8 mouse cellular contexts compared by ENCODE assay signal in the genomic region with DNA sequence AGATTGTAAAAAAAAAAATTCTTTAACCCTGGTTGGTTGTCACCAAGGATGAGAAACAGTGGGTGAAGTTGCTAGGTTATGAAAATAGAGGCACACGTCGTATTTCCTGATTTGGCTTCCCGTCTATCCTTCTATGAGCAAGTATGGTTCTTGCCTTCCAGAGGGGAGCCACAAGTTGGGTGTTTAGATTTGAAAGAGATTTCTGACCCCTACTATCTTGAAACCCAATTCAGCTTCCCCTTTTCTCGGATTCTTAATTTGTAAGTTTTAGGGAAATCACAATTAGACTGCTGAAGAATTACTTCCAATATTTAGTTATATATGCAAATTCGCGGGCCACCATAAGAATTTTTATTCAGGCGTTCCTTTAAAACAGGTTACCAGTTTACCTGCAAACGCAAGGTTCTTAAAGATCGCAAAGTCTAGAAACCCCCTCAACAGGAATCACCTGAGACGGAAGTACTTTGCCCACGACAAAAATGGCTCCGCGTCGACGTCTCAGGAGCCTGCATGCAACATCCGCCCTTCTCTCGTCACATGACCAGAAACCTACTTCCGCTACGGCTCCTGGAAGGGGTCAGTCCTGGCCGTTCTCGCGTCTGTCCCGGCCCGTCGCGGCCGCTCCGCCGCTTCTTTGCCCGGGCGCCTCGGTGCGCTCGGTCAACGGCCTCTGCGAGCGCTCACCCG. TPM values are rescaled to one million over a fixed set of nuclear protein-coding genes. Genes with fewer than 3 reads are reported as not detected.
DNase-seq lines count a peak whose midpoint lies in the region; ATAC-seq and TF ChIP-seq lines count a peak whose summit lies in the region.

Mff (plus strand) TSS at position 552 of the 687 bp plus-strand sequence.

- peaks cover 17% of the 10 kb centered on the region for H3K36me3 ChIP-seq in kidney, embryonic 14.5 days (ENCODE audit: control insufficient read depth, insufficient read depth, low read length)
- H3K36me3 ChIP-seq in limb, embryonic 15.5 days: peaks cover 11% of the 10 kb centered on the region

- 10% methylated on average over 38 of the region's 38 CpGs for WGBS in kidney, embryonic 14.5 days
- 10% methylated on average over 38 of the region's 38 CpGs for whole genome bisulfite sequencing in limb, embryonic 15.5 days

- peak within 1 kb of the TSS; percentile 58 for H3K4me2 ChIP-seq in kidney, embryonic 14.5 days (replicated peaks; ENCODE audit: low read depth, low read length)
- peak within 1 kb of the TSS; percentile 89 for H3K4me2 ChIP-seq in limb, embryonic 15.5 days

- H3K27me3 ChIP-seq in kidney, embryonic 14.5 days (ENCODE audit: control insufficient read depth, insufficient read depth, low read length): no peaks in the 10 kb centered on the region
- no peaks in the 10 kb centered on the region for H3K27me3 ChIP-seq in limb, embryonic 15.5 days

- TF ChIP-seq POLR2A in bone marrow macrophage, adult 2 months (IDR thresholded peaks at IDR 0.05; ENCODE audit: borderline replicate concordance, low read depth, low read length): no peak
- peak; percentile 65 for TF ChIP-seq POLR2A in embryonic fibroblast, embryonic 13.5 days (IDR thresholded peaks at IDR 0.05; ENCODE audit: low read depth, low read length)

- H3K27ac ChIP-seq in bone marrow macrophage, adult 2 months (ENCODE audit: insufficient read depth, low read depth, low read length): peak within 1 kb of the TSS; percentile 63
- H3K27ac ChIP-seq in embryonic fibroblast, embryonic 13.5 days (ENCODE audit: insufficient read depth, low read length): no peak within 1 kb of the TSS
- H3K27ac ChIP-seq in kidney, embryonic 14.5 days (ENCODE audit: low read depth, low read length): peak within 1 kb of the TSS; percentile 30
- H3K27ac ChIP-seq in limb, embryonic 15.5 days: peak within 1 kb of the TSS; percentile 80

- H3K9ac ChIP-seq in kidney, embryonic 14.5 days (ENCODE audit: low read depth, low read length): peak within 1 kb of the TSS; percentile 76
- H3K9ac ChIP-seq in limb, embryonic 15.5 days: peak within 1 kb of the TSS; percentile 99

- DNase-seq in A20 (ENCODE audit: low read depth, low spot score): peak; percentile 97
- DNase-seq in heart, adult 9 months (ENCODE audit: low spot score in 2 of 2): peak; percentile 92 to 94
- peak; percentile 73 to 86 for DNase-seq in monocyte, adult 2 months (ENCODE audit: low read depth in 1 of 2, low spot score in 2 of 2)
- peak; percentile 91 to 92 for DNase-seq in spleen, postnatal 36 days (ENCODE audit: low spot score in 2 of 2)

- no peaks in the 10 kb centered on the region for H3K9me3 ChIP-seq in kidney, embryonic 14.5 days (ENCODE audit: control insufficient read depth, low read length)
- H3K9me3 ChIP-seq in limb, embryonic 15.5 days: no peaks in the 10 kb centered on the region

- TF ChIP-seq CTCF in bone marrow macrophage, adult 2 months (IDR thresholded peaks at IDR 0.05; ENCODE audit: low read depth, low read length): no peak
- TF ChIP-seq CTCF in embryonic fibroblast, embryonic 13.5 days (IDR thresholded peaks at IDR 0.05; ENCODE audit: borderline replicate concordance, insufficient read depth, low read length): no peak

- peaks cover 6% of the 10 kb centered on the region for H3K4me1 ChIP-seq in bone marrow macrophage, adult 2 months (ENCODE audit: control insufficient read depth, insufficient read depth, low read length)
- no peaks in the 10 kb centered on the region for H3K4me1 ChIP-seq in embryonic fibroblast, embryonic 13.5 days (ENCODE audit: control insufficient read depth, insufficient read depth, low read length)
- peaks cover 7% of the 10 kb centered on the region for H3K4me1 ChIP-seq in kidney, embryonic 14.5 days (ENCODE audit: control insufficient read depth, insufficient read depth, low read length)
- peaks cover 7% of the 10 kb centered on the region for H3K4me1 ChIP-seq in limb, embryonic 15.5 days

- ATAC-seq in kidney, embryonic 14.5 days (ENCODE audit: low FRiP score, low TSS enrichment): peak; percentile 99
- ATAC-seq in limb, embryonic 15.5 days (ENCODE audit: insufficient number of reproducible peaks, low FRiP score, low TSS enrichment, low read depth): peak; percentile 98

- H3K4me3 ChIP-seq in bone marrow macrophage, adult 2 months (ENCODE audit: insufficient read depth, low read length): peak within 1 kb of the TSS; percentile 83
- peak within 1 kb of the TSS; percentile 97 for H3K4me3 ChIP-seq in embryonic fibroblast, embryonic 13.5 days (ENCODE audit: insufficient read depth, low read length)
- peak within 1 kb of the TSS; percentile 58 for H3K4me3 ChIP-seq in kidney, embryonic 14.5 days (ENCODE audit: low read length)
- peak within 1 kb of the TSS; percentile 88 for H3K4me3 ChIP-seq in limb, embryonic 15.5 days

RNA-seq across cellular contexts. Expression of gene Mff, which starts in this region (rescaled TPM):
- 109 and 112 TPM in 2 replicates for polyA plus RNA-seq in bone marrow macrophage, adult 2 months (2012; ENCODE audit: insufficient read depth, insufficient read length, missing spikeins)
- 131 and 150 TPM in 2 replicates for polyA plus RNA-seq in embryonic fibroblast, embryonic 13.5 days (2011; ENCODE audit: insufficient read length, low read depth, missing spikeins)
- 238 and 239 TPM in 2 replicates for polyA plus RNA-seq in kidney, embryonic 14.5 days (2014; fragmentation: Nextera tagmentation; extraction: Ambion mirVana)
- polyA plus RNA-seq in limb, embryonic 15.5 days (2015; fragmentation: Nextera tagmentation; extraction: Ambion mirVana): 191 and 197 TPM in 2 replicates
